Mouse (Mus musculus): ENCODE data around the gene Calml4. TPM values are rescaled to one million over a fixed set of nuclear protein-coding genes. Genes with fewer than 3 reads are reported as not detected.
"Not testable (repeated sequence)": the region's sequence is repeated elsewhere in the genome, so short reads cannot be mapped to it uniquely, and the experiment has no call there.

Calml4 gene
- total RNA-seq (2021) = 10 to 100 TPM in 1 of 2 experiments, under 1 TPM in 1; 0.83 to 16.9 TPM
- long read RNA-seq, experiment 1, partial matches to known transcripts = 2 of 3 reads
- long read RNA-seq, experiment 1, other reads (novel, unspliced or antisense) = 0 of 3 reads
- long read RNA-seq, experiment 2, transcript Calml4-201 (5 exons, 864 nt) = major isoform, 6 of 29 reads
- long read RNA-seq, experiment 2, partial matches to known transcripts = 20 of 29 reads
- long read RNA-seq, experiment 2, other reads (novel, unspliced or antisense) = 1 of 29 reads

- no peak for DNase-seq (ENCODE audit: low spot score in 2 of 2)
Observed at GRCm38 (mm10) chr9:62857719-62858261, at the start of gene Calml4. Gene Calml4, plus strand, starts transcription at chr9:62858080.

DNA sequence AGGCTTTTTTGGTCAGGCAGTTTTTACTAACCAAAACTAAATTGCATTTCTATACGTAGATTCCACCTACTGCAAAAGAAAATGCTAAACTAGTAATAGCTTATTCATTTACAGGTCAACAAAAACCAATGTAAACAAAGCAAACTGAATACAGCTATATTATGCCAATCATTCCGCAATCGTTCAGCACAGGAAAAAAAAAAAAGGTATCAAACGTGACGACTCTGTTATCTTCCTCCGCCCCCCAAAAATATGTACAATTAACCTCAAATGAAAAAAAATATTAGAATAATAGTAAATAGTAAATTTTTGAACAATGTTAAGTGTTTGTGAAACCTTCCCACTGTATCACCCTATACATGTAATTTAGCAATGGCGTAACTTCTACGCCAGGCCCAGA lies 47.8 kb upstream of the Calml4 start:
- DNase-seq (ENCODE audit: low spot score in 2 of 2) = no peak

DNA sequence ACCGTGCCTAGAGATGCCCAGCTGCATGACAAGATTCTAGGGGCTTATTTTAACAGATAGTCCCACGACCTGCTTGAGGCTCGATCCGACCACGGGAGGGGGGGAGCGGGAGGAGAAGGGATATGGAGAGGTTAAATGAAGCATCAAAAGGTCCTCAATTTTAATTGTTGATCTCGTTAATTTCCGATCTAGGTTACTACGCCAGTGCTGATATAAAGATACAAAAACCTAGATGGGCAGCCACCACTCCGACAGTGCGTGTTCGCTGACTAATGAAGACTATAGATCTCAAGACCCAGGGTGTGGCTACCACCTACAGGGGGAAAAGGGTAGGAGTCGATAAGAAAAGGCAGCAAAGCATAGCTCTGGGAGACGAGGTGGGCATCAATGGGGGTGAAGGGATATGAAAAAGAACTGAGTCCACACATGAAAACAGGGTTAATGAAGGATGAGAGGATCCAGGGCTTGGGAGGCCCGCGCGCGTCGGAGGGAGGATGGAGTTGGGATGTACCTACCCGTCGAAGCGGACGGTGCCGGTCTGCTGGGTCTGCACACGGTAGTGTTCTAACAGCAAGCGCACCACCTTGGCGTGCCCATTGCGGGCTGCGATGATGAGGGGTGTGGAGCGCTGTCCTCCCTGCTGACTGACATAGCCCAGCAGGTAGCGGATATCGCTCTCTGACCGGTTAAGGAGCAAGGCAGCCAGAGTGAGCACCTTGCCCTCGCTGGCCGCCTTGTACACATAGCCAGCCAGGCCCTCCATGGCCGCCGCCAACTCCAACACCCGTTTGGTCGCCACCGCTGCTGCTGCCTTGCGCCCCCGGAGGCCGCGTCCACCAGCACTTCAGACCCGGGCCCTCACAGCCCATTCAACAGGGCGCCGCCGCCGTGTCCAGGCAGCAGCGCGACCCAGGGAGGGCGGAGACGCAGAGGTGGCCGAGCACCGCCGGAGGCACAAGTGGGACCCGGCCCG lies 47.1 kb upstream of the Calml4 start:
- peak; percentile 50 to 66 for DNase-seq (ENCODE audit: low spot score in 2 of 2)

DNA sequence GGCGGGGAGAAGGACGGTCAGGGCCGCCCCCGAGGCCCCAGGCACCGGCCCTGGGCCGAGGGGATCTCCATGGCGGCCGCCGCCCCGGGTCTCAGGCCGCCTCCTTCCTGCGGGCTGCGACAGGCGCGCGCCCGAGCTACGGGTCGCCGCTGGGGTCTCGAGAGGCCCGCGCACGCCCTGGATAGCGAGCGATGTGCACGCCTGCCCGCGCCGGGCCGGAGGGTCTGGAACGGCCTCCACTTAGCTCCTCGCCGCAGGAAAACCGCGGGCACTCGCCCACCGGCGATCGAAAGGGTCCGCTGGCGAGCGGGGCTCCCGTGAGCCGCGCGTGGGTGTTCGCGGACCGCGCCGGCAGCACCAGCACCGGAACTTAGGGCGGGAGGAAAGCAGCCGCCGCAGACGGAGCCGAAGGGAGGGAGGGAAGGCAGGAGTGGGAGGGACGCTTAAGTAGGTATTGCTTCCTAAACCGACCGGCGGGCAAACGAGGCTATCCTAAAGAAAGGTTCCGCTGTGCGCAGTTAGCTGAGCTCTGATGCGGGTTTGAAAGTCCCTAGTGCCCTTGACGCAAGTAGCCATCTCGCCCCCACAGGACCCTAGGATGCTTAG lies 46.3 kb upstream of the Calml4 start, which contains the start of gene Fem1b:
Fem1b (minus strand) TSS at position 419 of the 606 bp plus-strand sequence.
- DNase-seq (ENCODE audit: low spot score in 2 of 2) = peak; percentile 90 to 92

GRCm38 (mm10) chr9:62812216-62813049 lies 45.4 kb upstream of the Calml4 start:
- peak in 1 of 2 experiments; percentile 16 for DNase-seq (ENCODE audit: low spot score in 2 of 2)

DNA sequence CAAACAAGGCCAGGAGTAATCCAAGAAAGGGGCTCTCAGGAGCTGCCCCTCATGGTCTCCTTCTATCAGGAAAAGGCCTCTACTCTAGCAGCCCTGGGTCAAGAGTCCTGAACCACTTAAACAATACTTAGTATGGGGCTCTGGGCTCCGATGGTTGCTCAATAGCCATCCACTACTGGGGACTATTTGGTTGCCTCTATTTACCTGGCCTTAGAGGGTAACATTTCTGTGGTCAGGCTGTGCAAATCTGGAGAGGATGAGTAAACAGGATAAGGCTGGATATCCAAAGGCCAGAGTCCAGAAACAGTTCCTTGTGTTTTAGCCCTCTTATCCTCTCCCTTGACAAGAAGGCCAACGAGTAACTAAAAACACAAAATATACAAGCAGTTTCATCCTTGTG lies 43.1 kb upstream of the Calml4 start:
- DNase-seq (ENCODE audit: low spot score in 2 of 2) = no peak

- DNase-seq (ENCODE audit: low spot score in 2 of 2) = no peak
Observed at GRCm38 (mm10) chr9:62816323-62817098, 41.4 kb upstream of the Calml4 start.

GRCm38 (mm10) chr9:62817099-62817571 lies 40.7 kb upstream of the Calml4 start:
- peak; percentile 36 to 46 for DNase-seq (ENCODE audit: low spot score in 2 of 2)

GRCm38 (mm10) chr9:62817828-62818614 lies 39.9 kb upstream of the Calml4 start:
- DNase-seq (ENCODE audit: low spot score in 2 of 2) = no peak

DNA sequence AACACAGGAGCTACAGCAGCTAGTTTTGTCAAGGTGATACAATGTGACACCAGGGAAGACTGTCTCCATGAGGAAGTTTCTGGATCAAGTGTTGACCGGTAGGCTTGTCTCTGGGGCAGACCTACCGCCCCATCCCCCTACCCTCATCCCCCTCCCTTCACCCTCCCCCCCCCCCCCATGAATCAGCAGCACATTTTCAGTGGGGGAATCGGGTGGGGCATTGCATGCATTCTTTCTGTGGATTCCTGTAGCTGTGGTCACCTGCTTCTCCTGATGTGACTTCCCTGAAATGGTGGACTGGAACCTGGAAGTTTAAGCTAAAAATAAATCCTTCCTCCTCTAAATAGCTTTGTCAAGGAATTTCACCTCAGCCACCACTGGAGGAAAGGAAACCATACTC lies 38.4 kb upstream of the Calml4 start:
- DNase-seq (ENCODE audit: low spot score in 2 of 2) = no peak

DNA sequence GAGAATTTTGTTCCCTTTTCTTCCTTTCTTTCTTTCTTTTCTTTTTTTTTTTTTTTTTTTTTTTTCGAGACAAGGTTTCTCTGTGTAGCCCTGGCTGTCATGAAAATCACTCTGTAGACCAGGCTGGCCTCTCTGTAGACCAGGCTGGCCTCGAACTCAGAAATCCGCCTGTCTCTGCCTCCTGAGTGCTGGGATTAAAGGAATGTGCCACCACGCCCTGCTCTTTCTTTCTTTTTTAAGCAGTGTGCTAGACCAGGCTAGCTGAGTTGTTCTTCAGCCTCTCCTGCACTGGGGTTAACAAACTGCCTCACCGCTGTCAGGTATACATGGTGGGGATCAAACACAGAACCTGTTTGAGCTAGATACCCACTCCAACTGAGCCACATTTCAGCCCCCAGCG lies 38.0 kb upstream of the Calml4 start:
- not testable (repeated sequence) for DNase-seq (ENCODE audit: low spot score in 2 of 2)

DNA sequence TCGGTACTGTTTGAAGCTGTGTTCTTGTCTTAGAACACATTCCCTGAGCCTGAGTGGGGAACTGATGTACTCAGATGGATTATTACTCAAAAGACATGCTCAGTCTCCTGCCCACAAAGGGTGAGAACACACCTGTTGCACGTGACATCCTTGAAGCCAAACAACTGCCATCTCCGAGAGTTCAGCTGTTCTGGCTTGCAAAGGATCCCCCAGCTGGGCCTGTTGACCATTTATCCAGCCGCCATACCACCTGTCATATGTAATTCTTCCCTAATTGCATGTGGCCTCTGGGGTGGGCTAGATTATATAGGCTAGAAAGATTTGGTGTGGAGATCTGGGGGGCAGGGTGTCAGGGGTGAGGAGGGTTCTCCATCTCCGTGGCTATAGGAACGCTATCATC lies 37.1 kb upstream of the Calml4 start:
- DNase-seq (ENCODE audit: low spot score in 2 of 2) = no peak

- DNase-seq (ENCODE audit: low spot score in 2 of 2) = no peak
Observed at GRCm38 (mm10) chr9:62821811-62822210, 36.1 kb upstream of the Calml4 start.

- DNase-seq (ENCODE audit: low spot score in 2 of 2) = no peak
Observed at GRCm38 (mm10) chr9:62825791-62826393, 32.0 kb upstream of the Calml4 start.

DNA sequence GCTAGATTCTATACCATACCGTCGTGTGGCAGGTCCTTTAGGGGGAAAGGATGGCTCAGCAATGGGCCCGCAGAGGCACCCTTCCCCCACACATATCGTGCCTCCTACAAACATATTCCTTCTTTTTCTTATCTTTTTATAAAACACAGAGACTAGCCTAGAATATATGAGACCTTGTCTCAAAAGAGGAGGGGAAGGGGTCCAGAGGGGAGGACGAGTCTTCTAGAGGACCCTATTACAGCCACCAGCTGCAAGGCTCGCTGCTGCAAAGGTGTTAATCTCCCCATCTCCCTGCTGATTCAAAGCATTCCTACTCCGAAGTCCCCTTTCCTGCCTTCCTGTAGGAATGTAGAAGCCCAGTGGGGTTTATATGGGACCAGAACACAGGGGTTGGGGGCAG lies 31.4 kb upstream of the Calml4 start:
- DNase-seq (ENCODE audit: low spot score in 2 of 2) = no peak

DNA sequence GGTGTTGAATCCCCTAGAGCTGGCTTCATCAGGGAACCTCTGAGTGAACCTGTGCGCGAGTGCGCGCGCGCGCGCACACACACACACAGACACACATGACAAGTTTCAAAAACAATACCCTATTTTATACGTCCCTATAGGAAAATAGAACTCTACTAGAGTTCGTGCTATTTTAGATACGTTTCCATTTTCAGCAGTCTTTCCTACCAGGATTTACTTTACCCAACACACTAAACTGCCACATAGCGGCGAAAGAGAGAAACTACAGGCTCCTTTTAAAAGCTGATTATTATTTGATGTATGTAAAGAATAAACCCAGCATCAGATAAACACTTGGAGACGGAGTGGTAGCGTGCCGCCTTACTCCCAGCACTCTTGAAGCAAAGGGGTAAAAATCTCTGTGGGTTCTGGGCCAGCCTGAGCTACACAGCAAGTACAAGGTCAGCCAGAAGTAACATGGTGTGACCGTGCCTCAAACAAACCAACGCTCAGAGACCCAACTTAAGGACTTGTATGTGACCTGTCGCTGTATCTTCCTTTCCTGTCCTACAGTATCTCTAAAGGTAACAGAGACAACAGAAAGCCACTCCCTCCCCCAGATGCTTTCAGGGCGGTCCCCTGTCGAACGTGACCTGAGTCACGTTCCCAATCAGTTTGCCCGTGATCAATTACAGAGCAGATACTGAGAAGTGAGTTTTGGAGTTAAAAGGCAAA lies 29.8 kb upstream of the Calml4 start:
- DNase-seq (ENCODE audit: low spot score in 2 of 2) = peak in 1 of 2 experiments; percentile 52

DNA sequence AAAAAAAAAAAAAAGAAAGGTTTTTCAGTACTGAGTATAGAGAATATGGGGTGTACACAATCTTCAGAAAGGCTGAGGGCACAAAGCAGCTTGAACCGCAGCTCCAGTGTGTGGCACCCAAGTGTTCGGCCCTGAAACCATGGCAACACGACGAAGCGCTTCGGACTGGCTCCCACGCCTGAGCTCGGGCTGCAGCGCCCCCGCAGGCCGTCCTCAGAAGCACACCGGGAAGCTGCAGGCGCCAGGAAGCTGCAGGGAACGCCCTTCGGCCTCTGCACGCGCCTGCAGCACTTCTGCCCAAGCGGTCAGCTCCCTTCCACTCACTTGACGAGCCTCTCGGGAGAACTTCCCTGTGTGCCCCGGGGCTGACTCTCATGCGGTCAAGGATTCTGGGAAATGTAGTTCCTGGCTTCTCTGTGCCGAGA lies 29.2 kb upstream of the Calml4 start:
- DNase-seq (ENCODE audit: low spot score in 2 of 2) = peak; percentile 94

DNA sequence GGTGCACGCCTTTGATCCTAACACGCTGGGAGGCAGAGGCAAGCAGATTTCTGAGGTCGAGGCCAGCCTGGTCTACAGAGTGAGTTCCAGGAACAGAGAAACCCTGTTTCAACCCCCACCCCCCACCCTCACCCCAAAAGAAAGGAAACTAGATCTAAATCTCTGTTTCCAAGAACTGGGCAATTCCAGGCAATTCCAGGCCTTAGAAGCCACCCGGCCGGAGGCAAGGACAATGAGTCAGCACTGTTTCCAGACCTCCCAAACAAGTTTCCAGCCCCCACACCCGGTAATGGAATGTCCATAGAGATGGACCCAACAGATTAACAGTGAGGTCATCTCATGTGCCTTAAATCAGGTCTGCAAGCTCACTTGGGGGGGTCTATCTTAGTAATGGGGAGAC lies 28.0 kb upstream of the Calml4 start:
- no peak for DNase-seq (ENCODE audit: low spot score in 2 of 2)
